Mouse (Mus musculus): ENCODE data around the gene Col9a1.

Col9a1 gene

DNA sequence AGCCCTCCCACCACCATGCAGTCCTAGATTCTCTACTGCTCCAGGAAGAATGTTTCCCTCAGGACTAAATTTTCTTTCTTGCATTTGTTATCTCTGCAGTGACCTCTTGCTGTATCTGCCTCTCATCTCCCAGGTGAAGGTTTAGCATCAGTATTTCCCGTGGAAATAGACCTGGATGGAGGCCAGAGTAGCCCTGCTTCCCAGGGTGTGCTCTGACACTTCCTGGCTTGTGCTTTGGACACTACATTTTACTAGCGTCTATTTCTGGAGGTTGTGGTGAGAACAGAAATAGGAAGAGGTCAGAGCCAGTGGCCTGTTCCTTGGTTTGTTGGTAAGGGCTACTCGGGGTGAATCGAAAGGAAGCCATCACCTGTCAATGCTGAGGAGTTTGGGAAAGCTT lies 16.7 kb downstream of the Col9a1 start:
- TF ChIP-seq GATA4 (IDR thresholded peaks at IDR 0.05; ENCODE audit: insufficient replicate concordance, low read length) = no peak

GRCm38 (mm10) chr1:24195070-24195840 lies 17.8 kb downstream of the Col9a1 start:
- no peak for TF ChIP-seq GATA4 (IDR thresholded peaks at IDR 0.05; ENCODE audit: insufficient replicate concordance, low read length)

GRCm38 (mm10) chr1:24195951-24196517 lies 18.6 kb downstream of the Col9a1 start:
- TF ChIP-seq GATA4 (IDR thresholded peaks at IDR 0.05; ENCODE audit: insufficient replicate concordance, low read length) = no peak

- no peak for TF ChIP-seq GATA4 (IDR thresholded peaks at IDR 0.05; ENCODE audit: insufficient replicate concordance, low read length)
Observed at GRCm38 (mm10) chr1:24211621-24212385, 34.4 kb downstream of the Col9a1 start.

DNA sequence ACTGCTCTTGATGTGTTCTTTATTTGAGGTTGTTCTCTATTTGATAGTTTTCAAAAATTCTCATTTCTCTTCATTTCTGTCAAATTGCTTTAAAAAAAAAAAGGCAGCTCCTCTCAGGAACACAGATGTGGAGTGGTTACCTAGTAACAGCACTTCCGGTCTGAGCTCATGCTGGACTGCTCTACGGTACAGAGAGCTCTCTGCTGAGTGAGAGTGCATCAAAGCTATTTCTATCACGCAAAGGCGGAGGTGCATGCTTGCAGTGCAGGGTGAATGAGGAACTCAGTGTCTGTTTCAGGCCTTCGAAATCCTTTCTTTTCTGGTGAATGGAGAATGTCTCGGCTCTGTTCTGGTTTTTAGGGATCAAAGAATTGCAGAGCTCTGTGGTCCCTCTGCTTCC lies 41.6 kb downstream of the Col9a1 start:
- TF ChIP-seq GATA4 (IDR thresholded peaks at IDR 0.05; ENCODE audit: insufficient replicate concordance, low read length) = no peak

GRCm38 (mm10) chr1:24222231-24222630 lies 44.8 kb downstream of the Col9a1 start:
- TF ChIP-seq GATA4 (IDR thresholded peaks at IDR 0.05; ENCODE audit: insufficient replicate concordance, low read length) = no peak

- no peak for TF ChIP-seq GATA4 (IDR thresholded peaks at IDR 0.05; ENCODE audit: insufficient replicate concordance, low read length)
Observed at GRCm38 (mm10) chr1:24222981-24223612, 45.7 kb downstream of the Col9a1 start.

DNA sequence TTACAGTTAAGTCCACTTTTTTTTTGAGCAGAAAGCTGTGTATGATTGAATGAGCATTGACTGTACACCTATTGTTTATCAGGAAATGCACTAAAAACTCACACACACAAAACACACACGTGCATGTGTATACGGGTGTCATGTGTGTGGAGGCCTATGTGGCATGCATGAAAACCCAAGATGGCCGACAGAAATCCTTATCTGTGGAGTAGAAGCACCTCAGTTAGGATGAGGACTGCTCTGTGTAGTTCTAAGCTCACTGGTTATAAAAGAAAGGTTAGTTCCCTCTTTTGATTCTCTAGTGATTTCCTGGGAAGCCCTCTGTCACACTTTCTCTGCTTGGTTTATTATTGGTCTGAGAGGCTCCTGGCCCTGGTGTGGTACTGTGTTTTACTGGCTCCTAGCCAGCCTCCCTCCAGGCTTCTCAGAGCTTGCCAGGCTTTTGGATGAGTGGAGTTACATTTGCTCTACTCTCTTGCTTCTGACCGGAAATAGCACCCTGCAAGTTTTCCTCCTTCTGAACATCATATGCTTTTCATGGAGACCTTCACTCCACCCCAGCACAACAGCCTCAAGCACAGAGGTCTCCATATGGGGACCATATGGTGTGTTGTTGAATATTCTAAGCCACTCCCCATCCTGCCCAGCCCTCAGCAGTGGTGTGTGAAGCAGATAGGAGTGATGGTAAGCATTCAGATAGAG lies 48.6 kb downstream of the Col9a1 start:
- TF ChIP-seq GATA4 (IDR thresholded peaks at IDR 0.05; ENCODE audit: insufficient replicate concordance, low read length) = no peak

DNA sequence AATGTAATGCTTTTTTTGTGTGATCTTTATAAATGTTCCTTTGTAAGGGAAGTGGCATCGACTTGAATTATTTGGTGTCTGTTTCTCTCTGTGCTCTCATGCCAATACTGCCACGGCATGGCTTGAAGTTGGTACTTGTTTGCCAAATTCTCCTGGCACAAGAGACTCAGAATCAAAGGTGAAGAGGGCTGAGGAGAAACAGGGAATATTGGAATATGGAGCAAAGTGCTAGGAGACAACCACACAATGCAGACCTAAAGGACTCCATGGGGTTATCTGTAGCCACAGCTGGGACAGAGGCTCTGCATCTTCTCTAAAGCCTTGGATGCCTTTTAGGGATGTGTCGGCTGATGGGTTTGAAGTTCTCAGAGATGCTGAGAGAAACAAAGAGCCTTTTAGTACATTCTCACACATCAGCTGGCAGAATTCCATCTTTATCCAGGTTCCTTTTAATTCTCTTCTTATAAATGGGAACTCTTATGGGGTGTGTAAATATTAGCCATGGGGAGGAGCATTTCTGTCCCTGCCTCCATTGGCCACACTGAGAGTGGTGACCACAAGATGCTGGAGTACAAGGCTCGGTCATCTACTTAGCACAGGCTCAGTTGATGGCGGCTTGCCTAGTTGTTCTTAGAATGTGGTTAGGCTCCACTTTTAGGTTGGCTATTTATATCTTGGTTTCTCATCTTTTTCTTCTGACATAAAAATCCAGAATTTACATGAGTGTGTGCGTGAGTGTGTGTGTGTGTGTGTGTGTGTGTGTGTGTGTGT lies 49.7 kb downstream of the Col9a1 start:
- no peak for TF ChIP-seq GATA4 (IDR thresholded peaks at IDR 0.05; ENCODE audit: insufficient replicate concordance, low read length)

- no peak for TF ChIP-seq GATA4 (IDR thresholded peaks at IDR 0.05; ENCODE audit: insufficient replicate concordance, low read length)
Observed at GRCm38 (mm10) chr1:24229552-24229951, 52.1 kb downstream of the Col9a1 start.

DNA sequence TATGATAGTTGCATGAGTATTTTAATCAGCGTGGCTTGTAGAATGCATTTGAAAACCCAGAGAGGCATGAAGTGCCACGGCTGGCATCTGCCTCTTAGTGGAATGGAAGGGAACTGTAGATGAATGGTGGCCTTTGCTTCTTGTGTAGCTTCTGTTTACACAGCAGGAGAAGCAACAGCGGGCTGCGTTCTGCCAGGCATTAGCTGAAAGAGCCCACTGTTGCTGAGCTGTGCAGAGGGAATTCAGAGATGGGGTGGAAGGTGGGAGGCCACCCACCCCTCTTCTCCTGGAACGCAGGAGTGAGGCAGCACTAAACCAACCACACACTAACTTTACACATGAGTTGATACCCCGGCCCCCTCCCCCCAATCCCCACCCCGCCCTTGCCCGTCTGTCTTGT lies 53.0 kb downstream of the Col9a1 start:
- TF ChIP-seq GATA4 (IDR thresholded peaks at IDR 0.05; ENCODE audit: insufficient replicate concordance, low read length) = no peak

DNA sequence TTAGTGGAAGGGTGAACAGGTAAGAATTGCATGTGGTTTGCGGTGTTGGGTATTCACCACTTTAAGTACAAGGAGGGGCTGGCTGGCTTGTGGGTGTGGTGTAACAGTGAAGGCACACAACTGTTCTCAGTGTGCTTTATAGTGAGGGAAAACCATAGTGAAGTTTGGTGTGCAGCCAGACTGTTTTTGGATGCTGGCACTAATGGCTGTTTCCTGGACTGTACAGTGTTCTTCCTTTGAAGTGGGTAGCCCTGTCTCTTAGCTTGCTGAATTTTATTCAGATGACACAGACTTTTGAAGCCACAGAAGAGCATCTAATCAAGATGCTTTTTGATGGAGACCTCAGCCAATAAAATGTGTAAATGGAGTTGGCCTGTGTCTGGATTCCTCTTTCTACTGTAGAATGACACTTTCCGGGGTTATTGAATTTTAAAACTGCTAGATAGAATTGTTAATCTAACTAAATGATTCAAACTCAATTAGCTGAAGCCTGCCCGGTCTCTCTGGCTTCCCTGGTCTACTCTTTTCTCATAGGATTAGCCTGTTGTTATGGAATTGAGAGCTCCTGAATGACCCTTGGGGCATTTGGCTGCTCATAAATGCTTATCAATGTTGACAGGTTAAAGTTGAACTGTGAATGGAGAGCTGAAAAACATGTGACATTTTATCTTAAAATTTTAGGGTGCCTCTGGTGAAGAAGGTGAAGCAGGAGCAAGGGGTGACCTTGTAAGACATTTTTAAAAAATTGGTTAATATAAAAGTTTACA lies 54.3 kb downstream of the Col9a1 start:
- TF ChIP-seq GATA4 (IDR thresholded peaks at IDR 0.05; ENCODE audit: insufficient replicate concordance, low read length) = no peak

- no peak for TF ChIP-seq GATA4 (IDR thresholded peaks at IDR 0.05; ENCODE audit: insufficient replicate concordance, low read length)
Observed at GRCm38 (mm10) chr1:24236330-24236729, 58.9 kb downstream of the Col9a1 start.

All from liver, adult (tissue).